Mouse (Mus musculus): ENCODE measurements around the gene Radil.

GRCm38 (mm10) chr5:142500918-142501317, 50.0 kb downstream of the Radil start:
- TF ChIP-seq POLR2A (IDR thresholded peaks at IDR 0.05; ENCODE audit: insufficient read depth, low read depth, low read length) (no peak), CTCF (IDR thresholded peaks at IDR 0.05) (no peak), EP300 (IDR thresholded peaks at IDR 0.05; ENCODE audit: insufficient read depth, low read depth, low read length) (no peak)
